Mouse (Mus musculus) splenic B cell, adult 2 months (primary cell): ENCODE data around the gene Tmem30c.

Experiments
- DNase-seq: peaks from one replicate; pipeline ENCODE4 v3.0.0-alpha.2; 2011; ENCODE audit warnings: low read depth, low spot score
- H3K27me3 ChIP-seq: 2 replicates; pipeline ENCODE4 v1.6.1; 2012; ENCODE audit warnings: mild to moderate bottlenecking, low read length, moderate library complexity, mixed read lengths; ENCODE audit not compliant: control insufficient read depth, poor library complexity, insufficient read depth, severe bottlenecking
- H3K36me3 ChIP-seq: 2 replicates; pipeline ENCODE4 v1.6.1; 2012; ENCODE audit warnings: mild to moderate bottlenecking, low read length, moderate library complexity, mixed read lengths; ENCODE audit not compliant: control insufficient read depth, poor library complexity, insufficient read depth, severe bottlenecking

The Tmem30c gene

DNA sequence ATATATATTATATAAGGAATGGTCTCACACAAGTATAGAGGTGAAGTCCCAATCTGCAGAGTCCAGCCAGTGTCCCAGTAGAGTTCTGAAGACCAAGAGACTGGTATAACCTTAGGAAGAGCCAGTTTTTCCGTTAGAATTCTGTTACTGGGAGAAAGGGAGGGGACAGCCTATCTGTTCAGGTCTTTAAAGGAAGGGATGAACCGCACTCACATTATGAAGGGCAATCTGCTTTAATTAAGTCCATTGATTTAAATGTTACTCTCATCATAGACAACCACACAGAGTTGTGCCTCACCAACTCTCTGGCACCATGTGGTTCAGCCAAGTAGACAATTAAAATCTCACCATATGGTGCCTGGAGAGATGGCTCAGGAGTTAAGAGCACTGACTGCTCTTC lies at the start of gene Tmem30c:
Tmem30c (minus strand) TSS at position 101 of the 400 bp plus-strand sequence.
- DNase-seq = no peak
- Histone ChIP-seq H3K27me3 (no peaks in the 10 kb centered on the region), H3K36me3 (no peaks in the 10 kb centered on the region)

DNA sequence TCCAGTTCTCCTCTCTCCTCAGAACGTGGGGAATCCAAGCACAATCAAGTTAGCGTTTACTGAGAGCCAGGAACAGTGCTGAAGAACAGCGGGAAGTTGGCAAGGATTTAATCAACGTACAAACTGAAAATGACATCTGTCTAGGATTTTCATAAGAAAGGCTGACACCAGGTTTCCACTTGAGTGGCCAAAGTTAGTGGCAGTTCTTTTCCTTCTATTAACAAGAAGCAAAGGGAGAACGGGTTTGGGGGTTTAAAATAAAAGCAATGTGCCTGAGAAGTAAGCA lies 47.9 kb upstream of the Tmem30c start:
- DNase-seq = no peak
- H3K27me3 ChIP-seq = no peaks in the 10 kb centered on the region
- H3K36me3 ChIP-seq = no peaks in the 10 kb centered on the region

DNA sequence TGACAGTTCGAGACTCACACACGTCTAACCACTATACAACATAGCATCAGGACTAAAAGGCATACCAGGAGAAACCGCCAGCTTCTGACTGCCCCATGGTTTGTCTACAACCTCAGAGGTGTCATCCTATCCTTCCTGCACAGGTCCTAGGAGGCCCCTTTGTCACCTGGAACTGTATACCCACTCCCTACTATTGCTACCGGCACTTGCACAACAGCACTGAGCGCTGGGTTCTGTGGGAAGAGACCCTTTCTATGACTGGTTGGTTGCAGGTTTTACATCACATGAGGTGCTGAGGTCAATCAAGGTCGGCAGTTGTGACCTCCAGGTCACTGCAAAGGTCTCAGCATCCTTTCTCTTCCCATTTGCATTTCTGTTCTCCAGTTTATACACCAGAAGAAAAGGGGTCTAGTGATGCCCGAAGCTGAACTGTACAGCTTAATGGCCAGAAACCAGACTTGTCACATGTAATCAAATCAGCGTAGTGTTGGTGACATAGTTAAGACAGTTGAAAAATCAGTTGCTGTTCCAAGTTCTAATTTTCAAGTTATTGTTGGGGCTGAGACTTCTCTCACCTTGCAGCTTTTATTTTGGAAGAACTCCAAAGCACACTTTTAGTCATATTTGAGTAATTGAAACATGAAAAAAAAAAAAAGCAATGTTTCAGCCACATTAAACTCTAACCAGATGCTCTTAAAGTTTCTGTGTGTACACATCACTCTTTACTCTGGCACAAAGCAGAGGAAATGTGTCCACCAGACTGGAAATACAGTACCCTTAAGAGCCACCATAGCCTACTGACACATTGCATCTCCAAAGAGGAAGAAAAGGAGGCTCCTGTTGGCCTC lies 47.3 kb upstream of the Tmem30c start:
- DNase-seq = no peak
- Histone ChIP-seq H3K27me3 (no peaks in the 10 kb centered on the region), H3K36me3 (no peaks in the 10 kb centered on the region)

DNA sequence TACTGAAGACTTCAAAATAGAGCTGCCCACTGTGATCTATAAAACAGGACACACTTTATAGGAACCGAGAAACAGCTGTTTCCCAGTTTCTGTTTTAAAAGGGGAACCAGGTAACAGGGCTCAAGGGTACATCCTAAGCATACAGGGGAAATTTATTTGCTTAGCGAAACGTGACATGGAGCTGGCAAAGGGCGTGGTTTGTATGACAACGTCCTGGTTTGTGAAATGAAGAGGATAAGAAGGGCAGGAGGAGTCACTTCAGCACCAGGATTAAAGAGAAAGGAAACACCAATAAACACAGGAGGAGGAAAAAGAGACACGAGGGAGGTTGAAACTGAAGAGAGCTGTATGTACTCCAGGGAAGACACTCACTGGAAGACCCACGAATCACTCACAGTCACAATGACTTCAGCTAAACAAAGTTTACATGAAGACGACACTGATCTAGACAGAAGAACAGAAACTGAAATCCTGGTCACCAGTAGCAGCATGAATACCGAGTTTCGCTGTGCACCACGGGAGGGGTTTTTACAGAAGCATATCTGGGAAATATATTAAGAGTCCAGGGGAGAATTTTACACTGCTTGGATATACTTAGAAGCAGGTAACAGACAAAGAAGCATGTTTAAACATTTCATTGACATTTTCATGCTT lies 44.2 kb upstream of the Tmem30c start:
- H3K36me3 ChIP-seq = no peaks in the 10 kb centered on the region
- DNase-seq = peak; percentile 83
- no peaks in the 10 kb centered on the region for H3K27me3 ChIP-seq

DNA sequence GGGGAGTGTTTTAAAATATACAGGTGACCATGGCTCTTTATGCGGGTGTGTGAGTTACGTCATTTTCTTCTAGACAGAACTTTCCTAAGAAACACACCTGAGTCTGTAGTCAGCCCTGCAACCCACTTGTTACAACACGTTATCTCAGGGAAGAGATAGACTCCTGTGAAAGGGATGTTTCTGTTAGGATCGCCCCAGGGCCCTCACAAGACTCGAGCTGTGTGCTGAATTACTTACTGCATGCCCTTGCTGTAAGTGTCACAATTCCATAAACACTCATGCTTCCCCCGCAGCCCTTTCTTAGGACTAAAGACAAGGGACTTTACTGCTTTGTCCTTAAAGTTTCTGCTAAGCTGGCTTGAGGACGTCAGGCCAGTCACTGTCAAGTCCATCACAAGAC lies 39.6 kb upstream of the Tmem30c start:
- H3K36me3 ChIP-seq = no peaks in the 10 kb centered on the region
- no peak for DNase-seq
- H3K27me3 ChIP-seq = no peaks in the 10 kb centered on the region

DNA sequence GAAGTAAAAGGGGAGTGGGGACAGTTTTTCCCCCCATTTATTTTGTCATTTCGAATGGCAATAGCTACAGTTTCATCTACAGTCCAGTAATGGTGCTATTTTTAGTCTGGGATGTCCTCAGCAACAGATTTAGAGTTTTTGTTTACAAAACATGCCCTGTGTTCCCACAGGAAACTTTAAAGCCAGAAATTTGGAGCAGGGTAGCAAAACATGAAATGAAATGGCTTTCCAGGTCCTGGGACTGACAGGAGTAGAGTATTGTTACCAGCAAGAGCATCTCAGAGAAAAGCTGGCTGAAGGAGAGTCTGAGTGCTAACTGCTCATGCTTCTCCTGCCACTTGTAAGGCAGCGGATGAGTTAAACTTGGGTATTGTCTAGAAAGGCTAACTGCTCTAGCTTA lies 37.4 kb upstream of the Tmem30c start:
- H3K36me3 ChIP-seq = no peaks in the 10 kb centered on the region
- DNase-seq = no peak
- H3K27me3 ChIP-seq = no peaks in the 10 kb centered on the region

DNA sequence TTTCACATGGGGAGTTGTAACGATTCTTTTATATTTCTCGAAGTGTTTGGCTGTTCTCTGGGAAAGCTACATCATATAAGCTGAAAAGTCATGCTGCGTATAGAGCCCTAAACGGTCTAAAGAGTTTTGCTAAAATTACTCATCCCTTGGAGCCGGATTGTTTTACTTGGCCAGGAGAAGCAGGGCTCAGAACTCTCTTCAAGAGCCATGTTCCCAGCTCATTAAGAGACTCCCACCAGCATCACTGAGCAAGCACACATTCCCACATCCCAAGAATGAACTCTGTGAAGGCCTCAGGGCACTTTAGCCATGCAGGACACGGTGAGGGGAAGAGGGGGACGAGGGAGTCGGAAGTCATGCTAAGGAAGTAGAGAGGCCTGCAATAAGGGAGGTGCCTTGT lies 36.4 kb upstream of the Tmem30c start:
- no peak for DNase-seq
- H3K36me3 ChIP-seq = no peaks in the 10 kb centered on the region
- H3K27me3 ChIP-seq = no peaks in the 10 kb centered on the region

DNA sequence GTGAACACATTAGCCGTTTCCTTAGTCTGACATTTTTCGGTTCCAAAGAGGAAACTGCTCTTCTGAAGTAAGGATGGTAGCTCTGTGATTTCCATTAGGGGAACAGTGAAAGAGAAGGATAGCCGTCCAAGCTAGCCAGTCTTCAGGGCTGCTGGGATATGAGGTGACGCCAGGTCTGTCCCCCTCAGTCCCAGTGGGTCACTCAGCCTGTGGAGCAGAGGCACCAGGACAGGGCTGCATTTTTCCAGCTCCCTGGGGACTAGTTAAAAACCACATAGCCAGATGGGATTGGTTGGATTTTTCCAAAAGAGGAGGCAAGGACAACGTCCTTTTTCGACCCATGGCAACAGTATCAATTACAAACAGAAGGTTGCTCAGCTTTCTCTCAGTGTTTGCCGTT lies 34.3 kb upstream of the Tmem30c start:
- Histone ChIP-seq H3K36me3 (no peaks in the 10 kb centered on the region), H3K27me3 (no peaks in the 10 kb centered on the region)
- no peak for DNase-seq

DNA sequence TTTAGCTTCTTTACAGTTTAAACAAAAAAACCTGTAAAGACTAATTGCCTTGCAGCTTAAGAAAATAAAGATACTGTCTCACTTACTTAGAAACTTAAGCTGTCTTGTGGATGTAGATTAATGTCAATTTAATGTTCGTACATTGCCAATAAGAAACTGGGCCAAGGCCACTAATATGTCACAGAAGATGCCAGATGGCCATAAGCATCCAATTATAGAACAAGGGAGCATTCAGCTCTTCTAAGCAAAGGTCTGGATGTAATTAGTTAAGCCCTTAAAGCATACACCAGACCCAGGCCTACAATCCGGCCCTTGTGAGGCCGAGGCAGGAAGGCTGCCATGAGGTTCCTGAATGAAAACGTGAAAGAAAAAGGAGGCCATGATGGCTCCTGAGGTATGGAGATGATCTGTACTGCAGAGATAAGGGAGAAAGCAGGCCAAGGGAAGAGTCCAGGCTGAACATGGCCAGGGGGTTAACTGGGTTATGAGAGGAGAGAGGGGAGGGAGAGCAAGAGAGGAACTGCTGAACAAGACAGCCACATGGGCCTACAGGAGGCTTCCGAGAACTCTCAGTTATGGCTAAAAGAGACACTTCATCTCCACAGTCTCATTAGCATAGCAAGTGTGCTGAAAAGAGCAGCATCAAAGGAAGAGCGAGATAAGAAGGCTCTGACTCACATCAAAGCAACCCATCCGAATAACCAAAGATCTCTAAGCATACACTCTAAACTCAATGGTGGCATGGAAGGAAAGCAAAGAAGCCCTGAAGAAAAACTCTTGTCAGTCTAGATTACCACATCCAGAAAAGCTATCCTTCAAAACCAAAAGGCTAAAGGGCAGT lies 26.8 kb upstream of the Tmem30c start:
- no peaks in the 10 kb centered on the region for H3K36me3 ChIP-seq
- no peak for DNase-seq
- no peaks in the 10 kb centered on the region for H3K27me3 ChIP-seq

DNA sequence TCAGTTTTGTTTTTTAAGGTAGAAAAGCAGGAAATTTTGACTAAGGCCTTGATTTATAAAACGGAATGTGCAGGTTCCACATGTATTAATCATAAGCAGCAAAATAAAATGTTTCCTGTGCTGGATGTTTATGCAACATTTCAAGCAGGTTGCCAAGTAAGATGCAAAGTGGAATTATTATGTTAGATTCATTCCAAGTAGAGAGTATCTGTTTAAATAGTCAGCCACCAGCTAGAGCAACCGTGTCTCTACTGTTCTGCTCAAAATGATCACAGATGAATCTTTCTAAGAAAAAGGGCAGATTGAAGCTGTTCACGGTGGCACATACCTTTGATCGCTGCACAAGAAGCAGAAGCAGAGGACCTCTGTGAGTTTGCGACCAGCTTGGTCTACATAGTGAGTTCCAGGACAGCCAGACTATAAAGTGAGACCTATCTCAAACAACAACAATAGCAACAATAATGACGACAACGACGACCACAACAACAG lies 26.0 kb upstream of the Tmem30c start:
- Histone ChIP-seq H3K27me3 (no peaks in the 10 kb centered on the region), H3K36me3 (no peaks in the 10 kb centered on the region)
- no peak for DNase-seq

DNA sequence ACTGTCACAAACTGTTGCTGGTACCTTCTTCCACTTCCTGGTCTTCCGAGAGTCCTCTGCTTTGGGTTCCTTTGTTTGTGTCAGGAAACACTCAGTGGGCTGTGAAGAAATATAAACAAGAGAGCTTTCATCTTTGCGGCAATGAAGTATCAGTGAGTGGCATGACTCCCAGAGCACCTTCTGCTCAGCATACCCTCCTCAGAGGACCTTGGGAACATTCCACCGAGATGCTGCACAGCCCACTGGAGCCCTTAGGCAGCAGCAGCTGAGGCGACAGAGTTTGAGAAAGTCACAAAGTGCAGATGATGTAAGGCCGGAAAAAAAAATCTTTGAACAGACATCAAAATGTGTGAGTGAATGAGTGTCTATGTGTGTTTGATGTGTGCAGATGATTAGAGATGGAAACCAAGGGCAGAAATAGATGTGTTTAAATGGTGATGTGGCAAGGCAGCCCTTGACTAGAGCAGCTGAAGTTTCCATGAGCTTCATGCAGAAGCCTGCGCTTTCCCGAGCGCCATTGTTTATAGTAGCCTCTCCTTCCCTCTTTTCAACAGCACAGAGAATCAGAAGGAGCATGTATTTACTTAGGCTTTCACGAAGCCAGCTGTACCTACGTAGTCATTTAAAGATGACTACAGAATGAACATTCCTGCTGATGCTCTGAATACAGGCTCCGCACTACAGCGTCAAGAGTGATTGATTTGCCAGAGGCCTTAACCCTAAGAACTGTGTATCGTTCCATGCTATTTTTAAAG lies 25.4 kb upstream of the Tmem30c start:
- no peaks in the 10 kb centered on the region for H3K36me3 ChIP-seq
- DNase-seq = no peak
- no peaks in the 10 kb centered on the region for H3K27me3 ChIP-seq

DNA sequence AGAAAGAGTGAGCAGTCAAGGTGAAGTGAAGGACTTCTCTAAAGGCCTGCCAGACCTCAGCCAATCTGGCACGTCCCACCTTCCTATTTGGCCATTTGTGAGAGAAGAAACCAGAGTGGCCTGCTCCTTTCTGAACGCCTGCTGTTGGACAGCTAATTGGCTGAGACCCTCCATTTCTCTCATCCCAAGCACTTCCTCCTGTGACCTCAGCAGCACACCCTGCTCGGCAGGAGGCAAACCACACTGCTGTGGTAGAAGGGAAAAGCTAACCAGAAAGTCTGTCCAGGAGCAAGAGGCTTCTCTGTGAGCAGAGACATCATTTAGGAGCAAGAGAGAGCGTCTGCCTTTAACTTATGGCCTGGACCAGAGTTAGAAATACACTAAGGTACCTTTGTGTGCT lies 24.5 kb upstream of the Tmem30c start:
- H3K36me3 ChIP-seq = no peaks in the 10 kb centered on the region
- H3K27me3 ChIP-seq = no peaks in the 10 kb centered on the region
- no peak for DNase-seq

DNA sequence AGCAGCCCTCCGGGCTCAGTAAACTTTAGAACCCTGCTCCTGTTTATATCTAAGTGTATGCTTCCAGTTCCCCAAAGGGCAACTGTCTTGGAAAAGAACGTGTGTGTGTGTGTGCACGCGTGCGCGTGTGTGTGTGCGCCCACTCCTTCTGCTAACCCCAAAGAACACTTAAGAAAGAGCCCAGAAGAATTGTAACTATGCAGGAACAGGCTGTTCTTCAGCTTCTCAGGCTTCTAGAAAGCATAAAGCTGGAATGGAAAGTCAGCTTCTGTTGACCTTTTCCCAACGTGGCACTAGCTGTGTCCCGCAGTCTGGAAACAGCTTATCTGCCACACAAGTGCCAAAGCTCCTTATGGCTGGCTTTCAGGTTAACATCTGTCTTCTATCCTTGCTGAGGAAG lies 22.4 kb upstream of the Tmem30c start:
- Histone ChIP-seq H3K27me3 (no peaks in the 10 kb centered on the region), H3K36me3 (no peaks in the 10 kb centered on the region)
- DNase-seq = no peak

DNA sequence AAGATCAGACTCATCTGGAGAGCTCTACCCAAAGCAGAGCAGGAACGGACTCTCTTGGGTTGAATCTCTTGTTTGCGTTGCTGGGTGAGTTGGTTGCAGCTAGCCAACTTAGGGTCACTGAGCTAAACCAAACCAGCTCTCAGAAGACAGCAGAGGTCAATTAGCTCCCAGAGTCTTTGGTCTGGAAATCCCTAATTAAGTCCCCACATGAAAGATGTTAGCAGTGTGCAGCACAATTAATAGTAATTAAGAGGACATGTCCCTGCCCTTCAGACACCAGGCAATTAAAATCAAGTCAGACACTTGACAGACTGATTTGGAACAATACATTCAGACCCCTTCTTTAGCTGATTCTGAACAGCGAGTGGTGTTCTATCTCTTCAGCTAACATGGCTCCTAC lies 21.6 kb upstream of the Tmem30c start:
- no peak for DNase-seq
- Histone ChIP-seq H3K27me3 (no peaks in the 10 kb centered on the region), H3K36me3 (no peaks in the 10 kb centered on the region)
